Mouse (Mus musculus) liver, embryonic 15.5 days (tissue): ENCODE measurements around the gene Cacna1f. TPM values are rescaled to one million over a fixed set of nuclear protein-coding genes. Genes with fewer than 3 reads are reported as not detected.
A peak's percentile ranks its signal among the peaks of the same experiment; 100 is the strongest.

ENCODE experiments used
- ATAC-seq: fragments of 200-750 bp; cut with Nextera tagmentation; 2 replicates; pipeline ENCODE4 v1.8.0; 2017; ENCODE audit warnings: moderate number of reproducible peaks, mild to moderate bottlenecking, moderate library complexity; ENCODE audit not compliant: insufficient read depth
- H3K27ac ChIP-seq: fragments of 300-500 bp; sonication (generic); replicated peaks from 2 replicates; pipeline ENCODE4 v1.5.1; 2015; ENCODE audit warnings: mild to moderate bottlenecking, inconsistent platforms
- H3K27me3 ChIP-seq: fragments of 300-500 bp; sonication (generic); 2 replicates; pipeline ENCODE4 v1.6.1; 2015; ENCODE audit warnings: mild to moderate bottlenecking, inconsistent platforms
- H3K36me3 ChIP-seq: fragments of 300-500 bp; sonication (generic); replicated peaks from 2 replicates; pipeline ENCODE4 v1.6.1; 2015; ENCODE audit warnings: moderate library complexity, mild to moderate bottlenecking, inconsistent platforms
- H3K4me1 ChIP-seq: fragments of 300-500 bp; sonication (generic); replicated peaks from 2 replicates; pipeline ENCODE4 v1.6.1; 2015; ENCODE audit warnings: inconsistent platforms
- H3K4me2 ChIP-seq: fragments of 300-500 bp; sonication (generic); 2 replicates; pipeline ENCODE4 v1.6.1; 2015; ENCODE audit warnings: moderate library complexity, mild to moderate bottlenecking, inconsistent platforms
- H3K4me3 ChIP-seq: fragments of 300-500 bp; sonication (generic); replicated peaks from 2 replicates; pipeline ENCODE4 v1.5.1; 2015; ENCODE audit warnings: mild to moderate bottlenecking, inconsistent platforms
- H3K9ac ChIP-seq: fragments of 300-500 bp; sonication (generic); 2 replicates; pipeline ENCODE4 v1.6.1; 2015; ENCODE audit warnings: moderate library complexity, mild to moderate bottlenecking, inconsistent platforms
- H3K9me3 ChIP-seq: fragments of 300-500 bp; sonication (generic); replicated peaks from 2 replicates; pipeline ENCODE4 v1.6.1; 2016; ENCODE audit warnings: inconsistent platforms
- WGBS: fragments of 180-500 bp; shearing (Covaris S2); methylation state at CpG from one replicate; pipeline ENCODE4 v1.1.7; 2015; ENCODE audit warnings: mixed read lengths; ENCODE audit not compliant: insufficient replicate concordance; 5-methylcytosine and 5-hydroxymethylcytosine counted together
- polyA plus RNA-seq: library from polyadenylated mRNA; unstranded; fragments of >200 nt; fragmentation: Nextera tagmentation; extraction: Ambion mirVana; gene quantifications from 2 replicates; pipeline ENCODE4 v1.2.1, GENCODE M21; 2015

Cacna1f gene
- polyA plus RNA-seq, 1 experiment from 2014 or later: 0.07 TPM

DNA sequence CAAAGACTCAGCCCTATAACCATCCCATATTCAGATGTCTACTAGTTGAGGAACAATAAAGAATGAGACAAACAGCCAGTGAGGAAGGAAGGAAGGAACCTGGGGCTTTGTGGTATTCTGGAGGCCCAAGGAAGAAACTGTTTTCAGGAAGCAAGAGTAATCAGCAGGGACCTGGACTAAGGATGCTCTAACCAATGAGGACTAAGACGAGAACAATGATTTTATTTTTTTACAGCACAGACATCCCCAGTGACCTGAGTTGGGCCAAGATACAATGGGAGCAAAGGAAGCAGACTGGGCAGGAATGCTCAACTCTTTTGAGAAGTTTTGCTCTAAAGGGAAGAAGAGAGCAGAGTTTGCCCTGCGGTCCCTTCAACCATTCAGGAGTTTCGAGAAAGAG, 56.1 kb downstream of the Cacna1f start:
- H3K27me3 ChIP-seq: no peaks in the 10 kb centered on the region
- ATAC-seq: no peak
- no peak overlapping the region for H3K9ac ChIP-seq
- 39% methylated on average over 3 of the region's 3 CpGs for WGBS
- no peak overlapping the region for H3K27ac ChIP-seq
- no peaks in the 10 kb centered on the region; the same call in 1 of the 2 replicates for H3K4me1 ChIP-seq
- no peaks in the 10 kb centered on the region for H3K36me3 ChIP-seq
- no peak overlapping the region for H3K4me3 ChIP-seq
- H3K4me2 ChIP-seq: no peak overlapping the region
- no peaks in the 10 kb centered on the region for H3K9me3 ChIP-seq

DNA sequence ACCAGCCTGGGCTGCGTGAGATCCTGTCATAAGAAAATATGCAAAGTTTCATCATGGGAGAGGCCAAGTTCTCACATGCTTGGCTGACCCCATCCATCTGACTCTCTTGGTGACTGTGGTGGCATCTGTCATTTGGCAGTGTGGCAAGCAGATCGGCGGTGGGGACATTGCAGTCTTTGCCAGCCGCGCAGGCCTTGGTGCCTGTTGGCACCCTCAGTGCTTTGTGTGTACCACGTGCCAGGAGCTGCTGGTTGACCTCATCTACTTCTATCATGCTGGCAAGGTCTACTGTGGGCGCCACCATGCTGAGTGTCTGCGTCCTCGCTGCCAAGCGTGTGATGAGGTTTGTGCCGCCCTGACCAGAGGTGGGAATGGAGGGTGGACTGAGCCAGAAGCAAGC, 57.9 kb downstream of the Cacna1f start:
- no peaks in the 10 kb centered on the region for H3K36me3 ChIP-seq
- H3K4me2 ChIP-seq: no peak overlapping the region
- H3K27me3 ChIP-seq: no peaks in the 10 kb centered on the region
- H3K4me3 ChIP-seq: no peak overlapping the region
- WGBS: 76% methylated on average over 11 of the region's 11 CpGs
- no peak overlapping the region for H3K27ac ChIP-seq
- ATAC-seq: no peak
- H3K9ac ChIP-seq: no peak overlapping the region
- peaks cover 2% of the 10 kb centered on the region; the same call in 1 of the 2 replicates for H3K4me1 ChIP-seq
- no peaks in the 10 kb centered on the region for H3K9me3 ChIP-seq

DNA sequence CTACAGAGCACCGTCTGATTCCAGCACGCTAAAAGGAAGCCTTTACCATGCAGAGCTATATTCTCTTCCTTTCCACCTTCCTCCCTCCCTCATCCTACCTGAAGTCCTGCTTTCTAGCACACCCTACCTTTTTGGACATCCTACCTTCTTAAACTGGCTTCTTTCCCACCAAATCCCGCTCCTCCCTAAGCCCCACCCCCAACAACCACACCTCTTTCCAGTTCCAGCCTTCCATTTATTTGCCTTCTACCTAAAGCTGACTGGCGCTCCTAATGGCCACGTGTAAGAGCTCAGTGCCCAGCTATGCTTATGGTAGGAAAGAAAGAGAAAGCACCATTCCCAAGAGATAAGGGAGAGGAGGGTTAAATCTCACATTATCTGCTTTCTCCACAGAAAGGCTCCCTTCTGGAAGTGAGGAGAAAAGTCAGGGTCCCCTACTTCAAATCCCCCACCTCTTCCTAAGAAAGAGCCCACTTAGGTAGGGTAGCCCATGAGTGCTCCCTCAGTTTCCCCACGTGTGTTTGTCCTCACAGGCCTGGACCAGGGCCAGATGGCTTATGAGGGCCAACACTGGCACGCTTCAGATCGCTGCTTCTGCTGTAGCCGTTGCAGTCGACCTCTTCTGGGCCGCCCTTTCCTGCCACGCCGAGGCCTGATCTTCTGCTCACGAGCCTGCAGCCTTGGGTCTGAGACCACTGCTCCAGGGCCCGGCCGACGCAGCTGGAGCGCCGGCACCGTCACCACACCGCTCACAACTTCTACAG, 59.0 kb downstream of the Cacna1f start:
- H3K4me2 ChIP-seq: no peak overlapping the region
- H3K4me1 ChIP-seq: peaks cover 13% of the 10 kb centered on the region
- no peaks in the 10 kb centered on the region for H3K36me3 ChIP-seq
- no peak for ATAC-seq
- H3K27me3 ChIP-seq: no peaks in the 10 kb centered on the region
- WGBS: 66% methylated on average over 21 of the region's 21 CpGs
- H3K4me3 ChIP-seq: no peak overlapping the region
- H3K9ac ChIP-seq: no peak overlapping the region
- H3K9me3 ChIP-seq: no peaks in the 10 kb centered on the region
- H3K27ac ChIP-seq: no peak overlapping the region

DNA sequence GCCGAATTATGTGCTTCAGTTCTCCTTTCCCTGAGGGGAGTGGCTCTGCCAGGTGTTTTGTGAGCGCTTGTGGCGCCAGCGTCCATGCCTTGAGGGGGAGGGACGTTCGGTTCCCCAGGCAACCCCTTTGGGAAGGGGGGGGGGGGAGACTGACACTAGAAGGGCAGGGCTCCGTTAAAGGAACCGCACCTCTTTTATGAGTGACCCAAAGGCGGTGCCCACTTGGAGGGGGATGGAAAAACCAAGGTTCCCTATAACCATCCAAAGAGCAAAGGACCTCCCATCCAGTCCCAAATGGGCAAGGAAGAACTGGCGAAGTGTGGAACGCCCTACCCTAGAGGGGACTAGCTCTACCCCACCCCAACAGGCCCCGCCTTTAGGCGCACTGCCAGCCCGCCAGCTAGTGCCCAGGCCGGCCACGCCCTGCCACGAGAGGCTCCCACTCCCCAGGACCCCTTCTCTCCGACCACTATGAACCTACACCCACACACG, 63.6 kb downstream of the Cacna1f start:
- 11% methylated on average over 19 of the region's 19 CpGs for WGBS
- Histone ChIP-seq H3K36me3 (no peaks in the 10 kb centered on the region), H3K27ac (peak overlapping the region; percentile 41), H3K4me3 (peak overlapping the region; percentile 54), H3K9ac (peak overlapping the region; percentile 27; the same call in 1 of the 2 replicates), H3K9me3 (no peaks in the 10 kb centered on the region), H3K4me1 (peaks cover 34% of the 10 kb centered on the region), H3K27me3 (0 out of 2 replicates have a peak, but pooled peaks cover 4% of the 10 kb centered on the region), H3K4me2 (peak overlapping the region; percentile 69)
- peak; percentile 64 for ATAC-seq

DNA sequence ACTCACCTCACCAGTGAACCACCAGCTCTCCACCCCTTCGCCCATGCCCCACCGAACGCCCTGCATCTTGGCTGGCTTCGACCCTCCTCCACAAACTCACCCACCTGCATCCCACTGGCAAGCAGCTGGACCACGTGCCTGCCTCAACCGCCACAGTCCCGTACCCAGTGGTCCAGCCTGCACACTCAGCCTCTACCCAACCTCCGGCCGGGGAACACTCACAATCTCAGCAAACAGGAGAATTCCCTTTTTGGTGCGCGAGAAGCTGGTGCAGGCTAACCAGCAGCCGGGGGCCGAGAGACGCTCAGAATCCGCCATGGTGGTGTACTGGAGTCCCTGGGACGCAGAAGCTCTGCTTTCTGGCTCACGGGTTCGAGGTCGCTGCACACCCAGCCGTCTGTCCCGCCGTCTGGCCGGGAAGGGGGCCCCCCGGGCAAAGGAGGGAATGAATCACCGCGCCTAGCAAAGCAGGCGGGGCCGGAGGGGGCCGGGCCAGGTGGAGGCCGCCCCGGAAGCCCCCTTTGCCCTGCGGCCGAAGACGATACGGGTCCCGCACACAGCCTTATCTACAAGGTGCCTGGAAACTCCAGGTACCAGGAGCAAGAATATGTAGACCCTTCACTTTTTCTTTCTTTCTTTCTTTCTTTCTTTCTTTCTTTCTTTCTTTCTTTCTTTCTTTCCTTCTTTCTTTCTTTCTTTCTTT, 64.2 kb downstream of the Cacna1f start, which contains the start of gene Plp2:
Gene Plp2, minus strand, starts transcription at position 470 of the 703 bp plus-strand sequence.
- Histone ChIP-seq H3K27ac (peak within 1 kb of the TSS; percentile 41), H3K4me1 (peaks cover 34% of the 10 kb centered on the region), H3K4me2 (peak within 1 kb of the TSS; percentile 69), H3K4me3 (peak within 1 kb of the TSS; percentile 54), H3K9ac (peak within 1 kb of the TSS; percentile 27; the same call in 1 of the 2 replicates), H3K9me3 (no peaks in the 10 kb centered on the region), H3K27me3 (0 out of 2 replicates have a peak, but pooled peaks cover 4% of the 10 kb centered on the region), H3K36me3 (no peaks in the 10 kb centered on the region)
- 16% methylated on average over 36 of the region's 36 CpGs for WGBS
- peak; percentile 38 for ATAC-seq

DNA sequence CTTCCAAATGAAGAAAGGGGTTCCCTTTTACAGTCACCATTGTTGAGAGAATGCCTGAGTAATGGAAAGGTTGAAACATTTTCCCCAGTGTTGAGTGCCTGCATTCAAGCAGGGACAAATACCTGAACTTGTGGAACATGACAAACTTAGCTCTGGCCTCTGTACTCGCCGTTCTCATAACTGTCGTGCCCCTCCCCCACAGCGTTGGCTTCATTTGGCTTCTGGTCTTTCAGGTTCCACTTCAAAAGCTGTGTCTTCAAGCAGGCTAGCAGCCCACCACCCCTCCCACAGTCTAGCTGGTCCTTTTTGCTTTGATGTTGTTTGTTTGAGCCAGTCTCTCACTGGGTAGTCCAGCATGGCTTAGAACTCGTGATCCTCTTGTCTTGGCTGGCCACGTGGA, 65.9 kb downstream of the Cacna1f start:
- Histone ChIP-seq H3K4me3 (no peak overlapping the region), H3K9ac (no peak overlapping the region), H3K27ac (no peak overlapping the region), H3K9me3 (no peaks in the 10 kb centered on the region), H3K36me3 (no peaks in the 10 kb centered on the region), H3K27me3 (0 out of 2 replicates have a peak, but pooled peaks cover 4% of the 10 kb centered on the region), H3K4me2 (no peak overlapping the region), H3K4me1 (peaks cover 34% of the 10 kb centered on the region)
- no peak for ATAC-seq
- WGBS: 34% methylated on average over 6 of the region's 6 CpGs

DNA sequence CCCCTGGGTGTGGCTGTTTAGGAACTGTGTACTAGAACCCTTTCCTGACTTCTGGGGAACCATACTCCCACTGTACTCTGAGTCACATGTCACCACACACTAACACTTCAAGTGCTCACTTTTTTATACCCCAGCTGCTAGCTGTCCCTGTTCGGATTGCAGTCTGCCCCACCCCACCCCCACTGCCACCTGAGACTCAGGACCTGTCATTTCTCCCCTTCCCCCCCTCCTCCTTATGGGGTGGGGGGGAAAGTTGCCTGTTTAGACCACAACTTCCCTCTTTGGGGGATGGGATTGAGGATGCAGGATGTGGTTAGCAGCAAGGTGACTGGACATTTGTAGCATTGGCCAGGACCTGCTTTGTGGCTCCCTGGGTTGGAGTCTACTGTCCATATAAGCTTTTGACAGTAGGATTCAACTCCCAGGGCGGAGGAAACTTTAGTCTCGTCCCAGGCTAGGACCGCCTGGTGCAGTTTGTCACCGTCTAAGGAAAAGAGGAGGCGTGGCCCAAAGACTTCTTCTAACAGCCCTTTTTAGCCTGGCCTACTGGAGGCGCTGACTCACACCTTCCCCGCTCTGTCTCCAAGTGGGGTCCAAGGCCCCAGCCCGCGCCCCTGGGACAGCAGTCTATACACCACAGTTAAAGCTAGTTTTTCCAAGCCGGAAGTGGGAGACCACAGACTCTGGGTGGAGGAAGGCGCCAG, 66.8 kb downstream of the Cacna1f start:
- Histone ChIP-seq H3K9me3 (no peaks in the 10 kb centered on the region), H3K4me2 (peak overlapping the region; percentile 65), H3K36me3 (no peaks in the 10 kb centered on the region), H3K4me1 (peaks cover 34% of the 10 kb centered on the region), H3K27me3 (0 out of 2 replicates have a peak, but pooled peaks cover 4% of the 10 kb centered on the region), H3K27ac (0 out of 2 replicates have a peak overlapping the region, but pooled peaks have one; percentile 33), H3K9ac (no peak overlapping the region), H3K4me3 (peak overlapping the region; percentile 36)
- ATAC-seq: 0 out of 2 replicates have a peak, but pooled peaks have one; percentile 5
- 22% methylated on average over 12 of the region's 12 CpGs for WGBS

DNA sequence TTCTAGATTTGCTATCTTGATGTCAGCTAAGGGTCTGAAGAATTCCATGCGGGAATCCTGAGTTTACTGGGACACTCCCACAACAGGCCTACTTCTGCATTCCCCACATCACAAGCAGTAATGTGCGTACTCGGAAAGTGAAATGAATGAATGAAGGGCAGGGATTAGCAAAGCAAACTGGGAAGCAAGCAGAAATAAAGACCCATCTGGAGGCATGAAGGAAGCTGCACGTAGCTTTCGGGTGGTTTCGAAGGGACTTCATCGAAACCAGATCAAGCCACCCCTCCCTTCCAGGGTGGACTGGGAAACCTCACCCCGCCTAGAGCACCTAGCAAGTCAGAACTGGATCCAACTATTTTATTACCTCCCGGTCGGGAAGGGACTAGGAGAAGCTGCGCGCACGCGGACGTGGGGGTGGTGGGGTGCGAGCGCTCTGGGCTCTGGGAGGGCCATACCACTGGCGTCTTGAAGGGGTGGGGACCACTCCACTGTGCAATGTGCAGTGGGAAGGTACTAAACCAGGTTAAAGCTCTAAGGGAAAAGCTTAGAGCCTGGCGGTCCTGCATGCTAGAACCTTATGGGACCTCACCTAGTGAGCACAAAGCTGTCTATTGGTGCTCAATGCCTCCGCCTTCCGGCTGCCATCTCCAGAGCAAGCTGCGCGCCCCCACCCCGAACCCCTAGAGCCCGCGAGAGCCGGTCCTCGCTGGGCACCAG, 67.6 kb downstream of the Cacna1f start:
- H3K9ac ChIP-seq: peak overlapping the region; percentile 4; the same call in 1 of the 2 replicates
- no peaks in the 10 kb centered on the region for H3K9me3 ChIP-seq
- ATAC-seq: no peak
- no peaks in the 10 kb centered on the region for H3K36me3 ChIP-seq
- 0 out of 2 replicates have a peak, but pooled peaks cover 4% of the 10 kb centered on the region for H3K27me3 ChIP-seq
- 20% methylated on average over 28 of the region's 28 CpGs for WGBS
- H3K4me2 ChIP-seq: peak overlapping the region; percentile 65
- H3K4me1 ChIP-seq: peaks cover 36% of the 10 kb centered on the region
- H3K4me3 ChIP-seq: peak overlapping the region; percentile 36
- no peak overlapping the region for H3K27ac ChIP-seq

DNA sequence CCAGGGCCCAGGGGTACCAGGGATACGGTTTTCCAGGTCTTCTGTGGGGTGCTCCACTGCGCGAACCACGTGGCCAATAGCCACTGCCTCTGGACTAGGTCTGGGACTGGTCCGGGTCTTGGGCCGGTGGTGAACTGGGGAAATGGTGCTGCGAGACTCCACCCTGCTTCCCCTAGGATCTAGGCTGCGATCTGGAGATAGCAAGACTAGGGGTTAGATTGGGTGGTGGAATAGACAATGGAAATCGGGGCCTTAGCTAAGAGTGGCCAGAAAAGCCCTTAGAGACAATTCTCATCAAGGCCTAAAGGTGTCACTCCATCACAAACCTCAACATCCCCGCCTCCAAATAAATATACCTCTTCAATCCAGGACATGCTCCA, 68.1 kb downstream of the Cacna1f start:
- Histone ChIP-seq H3K27me3 (0 out of 2 replicates have a peak, but pooled peaks cover 4% of the 10 kb centered on the region), H3K9me3 (no peaks in the 10 kb centered on the region), H3K36me3 (no peaks in the 10 kb centered on the region), H3K4me3 (peak overlapping the region; percentile 36), H3K4me2 (peak overlapping the region; percentile 65), H3K27ac (no peak overlapping the region), H3K9ac (peak overlapping the region; percentile 4; the same call in 1 of the 2 replicates), H3K4me1 (peaks cover 36% of the 10 kb centered on the region)
- ATAC-seq: no peak
- WGBS: 26% methylated on average over 10 of the region's 10 CpGs

DNA sequence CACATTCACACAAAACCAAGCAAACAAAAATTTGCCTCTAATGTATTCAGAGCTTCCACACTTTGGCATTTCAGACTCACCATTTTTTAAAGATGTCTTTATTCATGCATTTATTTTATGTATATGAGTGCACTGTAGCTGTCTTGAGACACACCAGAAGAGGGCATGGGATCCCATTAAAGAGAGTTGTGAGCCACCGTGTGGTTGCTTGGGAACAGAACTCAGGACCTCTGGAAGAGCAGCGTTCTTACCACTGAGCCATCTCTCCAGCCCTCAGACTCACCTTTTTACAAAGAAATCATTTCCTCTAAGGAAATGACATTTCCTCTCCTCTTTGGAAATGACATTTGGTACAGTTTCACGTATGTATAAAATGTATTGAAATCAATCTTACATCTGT, 72.1 kb downstream of the Cacna1f start:
- Histone ChIP-seq H3K4me3 (no peak overlapping the region), H3K4me1 (peaks cover 16% of the 10 kb centered on the region), H3K4me2 (no peak overlapping the region), H3K9ac (no peak overlapping the region), H3K27ac (no peak overlapping the region), H3K9me3 (no peaks in the 10 kb centered on the region), H3K27me3 (0 out of 2 replicates have a peak, but pooled peaks cover 4% of the 10 kb centered on the region), H3K36me3 (no peaks in the 10 kb centered on the region)
- ATAC-seq: no peak
- 27% methylated on average over 3 of the region's 3 CpGs for WGBS
